Mouse (Mus musculus): ENCODE data around the gene Tctex1d4. TPM values are rescaled to one million over a fixed set of nuclear protein-coding genes. Genes with fewer than 3 reads are reported as not detected.

Tctex1d4 gene
- polyA plus RNA-seq, 1 experiment from 2014 or later = 0.11 TPM

DNA sequence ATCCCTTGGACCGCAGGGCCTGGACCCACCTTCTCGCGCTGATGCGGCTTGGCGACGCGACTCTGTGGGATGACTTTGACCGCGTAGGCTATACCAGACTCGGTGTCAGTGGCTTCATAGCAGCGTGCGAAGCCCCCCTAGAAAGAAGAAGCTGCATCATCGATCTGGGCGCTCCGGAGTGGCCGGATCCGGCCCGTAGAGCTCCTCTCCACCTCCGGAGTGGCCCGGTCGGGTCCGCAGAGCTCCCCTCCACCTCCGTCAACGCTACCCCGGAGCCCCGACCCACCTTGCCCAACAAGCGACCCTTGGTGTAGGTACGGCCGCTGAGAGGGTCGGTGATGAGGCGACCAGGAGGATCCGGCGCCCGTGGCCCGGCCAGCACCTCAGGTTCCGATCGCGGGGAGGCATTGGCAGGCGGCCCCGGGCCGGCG, 6.8 kb downstream of the Tctex1d4 start:
- WGBS (ENCODE audit: insufficient replicate concordance) = under 1% methylated on average over 42 of the region's 42 CpGs
- Histone ChIP-seq H3K36me3 (ENCODE audit: control insufficient read depth, insufficient read depth) (no peaks in the 10 kb centered on the region), H3K4me3 (ENCODE audit: low read depth, low read length) (peak overlapping the region; percentile 79), H3K27ac (ENCODE audit: low read length) (no peak overlapping the region), H3K9me3 (replicated peaks; ENCODE audit: control insufficient read depth, low read length) (no peaks in the 10 kb centered on the region), H3K9ac (ENCODE audit: low read depth, low read length) (peak overlapping the region; percentile 82), H3K4me2 (ENCODE audit: low read depth, low read length) (peak overlapping the region; percentile 97), H3K4me1 (ENCODE audit: control insufficient read depth, low read depth, low read length) (peaks cover 33% of the 10 kb centered on the region), H3K27me3 (ENCODE audit: control insufficient read depth, insufficient read depth, low read depth, low read length) (peaks cover 21% of the 10 kb centered on the region)
- ATAC-seq (ENCODE audit: low read depth) = no peak

DNA sequence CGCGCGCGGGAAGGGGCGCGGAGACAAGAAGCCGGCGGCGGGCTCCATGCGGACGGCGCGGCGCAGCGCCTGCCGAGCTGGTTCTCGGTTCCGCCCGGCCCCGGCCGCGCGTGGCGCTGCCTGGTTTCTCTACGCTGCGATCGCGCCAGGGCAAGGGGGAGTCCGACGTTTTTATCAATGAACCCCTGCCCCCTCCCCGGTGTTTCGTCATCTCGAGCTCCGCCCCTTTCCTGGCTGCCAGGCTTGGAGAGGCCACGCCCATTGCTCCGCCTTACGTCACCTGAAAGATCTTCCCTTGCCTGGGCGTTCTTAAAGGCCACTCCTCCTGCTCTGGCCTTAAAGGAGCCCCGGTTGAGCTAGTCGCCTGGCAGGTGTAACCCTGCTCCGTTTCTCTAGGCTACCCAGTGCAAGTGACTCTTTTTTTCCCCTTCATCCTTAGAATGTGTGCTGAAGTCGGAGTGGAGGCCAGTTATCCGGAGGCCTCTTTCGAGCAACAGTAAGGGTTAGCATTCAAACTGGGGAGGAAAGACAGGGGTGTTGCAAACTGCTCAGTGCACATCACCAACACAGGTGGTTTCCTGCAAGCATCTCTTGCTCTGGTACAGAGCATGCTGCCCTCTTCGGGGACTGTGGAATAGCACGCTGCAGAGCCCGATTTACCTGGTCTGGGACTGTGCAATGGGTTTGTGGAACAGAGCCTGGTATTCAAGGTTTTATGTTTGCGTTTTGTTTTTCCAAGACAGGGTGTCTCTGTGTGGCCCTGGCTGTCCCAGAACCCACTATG, 7.4 kb downstream of the Tctex1d4 start, which contains the start of gene Plk3:
Gene Plk3 (minus strand): TSS at position 147 of the 784 bp plus-strand sequence.
- peak within 1 kb of the TSS; percentile 83 for H3K27ac ChIP-seq (ENCODE audit: low read length)
- ATAC-seq (ENCODE audit: low read depth) = peak; percentile 79
- H3K36me3 ChIP-seq (ENCODE audit: control insufficient read depth, insufficient read depth) = no peaks in the 10 kb centered on the region
- H3K4me2 ChIP-seq (ENCODE audit: low read depth, low read length) = peak within 1 kb of the TSS; percentile 97
- WGBS (ENCODE audit: insufficient replicate concordance) = 3% methylated on average over 36 of the region's 48 CpGs
- H3K27me3 ChIP-seq (ENCODE audit: control insufficient read depth, insufficient read depth, low read depth, low read length) = peaks cover 21% of the 10 kb centered on the region
- peaks cover 35% of the 10 kb centered on the region for H3K4me1 ChIP-seq (ENCODE audit: control insufficient read depth, low read depth, low read length)
- H3K9ac ChIP-seq (ENCODE audit: low read depth, low read length) = peak within 1 kb of the TSS; percentile 82
- H3K4me3 ChIP-seq (ENCODE audit: low read depth, low read length) = peak within 1 kb of the TSS; percentile 79
- no peaks in the 10 kb centered on the region for H3K9me3 ChIP-seq (replicated peaks; ENCODE audit: control insufficient read depth, low read length)

- no peak overlapping the region; the same call in 1 of the 2 replicates for H3K4me3 ChIP-seq (ENCODE audit: low read depth, low read length)
- H3K27ac ChIP-seq (ENCODE audit: low read length) = peak overlapping the region; percentile 83
- ATAC-seq (ENCODE audit: low read depth) = no peak
- 29% methylated on average over 2 of the region's 2 CpGs for WGBS (ENCODE audit: insufficient replicate concordance)
- H3K27me3 ChIP-seq (ENCODE audit: control insufficient read depth, insufficient read depth, low read depth, low read length) = peaks cover 21% of the 10 kb centered on the region
- peaks cover 36% of the 10 kb centered on the region for H3K4me1 ChIP-seq (ENCODE audit: control insufficient read depth, low read depth, low read length)
- H3K4me2 ChIP-seq (ENCODE audit: low read depth, low read length) = peak overlapping the region; percentile 97; the same call in 1 of the 2 replicates
- H3K9ac ChIP-seq (ENCODE audit: low read depth, low read length) = no peak overlapping the region; the same call in 1 of the 2 replicates
- H3K36me3 ChIP-seq (ENCODE audit: control insufficient read depth, insufficient read depth) = no peaks in the 10 kb centered on the region
- H3K9me3 ChIP-seq (replicated peaks; ENCODE audit: control insufficient read depth, low read length) = no peaks in the 10 kb centered on the region
These were observed 8.0 kb downstream of the Tctex1d4 start for GRCm38 (mm10) chr4:117134601-117134995.

DNA sequence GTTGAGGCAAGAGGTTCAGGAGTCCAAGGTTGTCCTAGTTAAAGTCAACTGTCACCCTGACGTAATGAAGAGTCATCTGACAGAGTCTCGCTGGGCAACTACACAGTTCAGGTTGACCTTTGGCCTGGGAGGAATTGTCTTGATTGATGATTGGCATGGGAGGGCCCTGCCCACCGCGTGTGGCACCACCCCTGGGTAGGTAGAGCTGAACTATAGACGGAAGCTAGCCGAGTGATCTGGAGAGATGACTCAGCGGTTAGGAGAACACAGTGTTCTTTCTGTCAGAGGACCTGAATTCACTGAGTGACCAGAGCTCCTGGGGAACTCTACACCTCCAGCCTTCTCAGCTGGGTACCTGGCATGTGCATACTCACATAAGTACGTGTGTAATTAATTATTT, 9.4 kb downstream of the Tctex1d4 start:
- 13% methylated on average over 8 of the region's 8 CpGs for WGBS (ENCODE audit: insufficient replicate concordance)

DNA sequence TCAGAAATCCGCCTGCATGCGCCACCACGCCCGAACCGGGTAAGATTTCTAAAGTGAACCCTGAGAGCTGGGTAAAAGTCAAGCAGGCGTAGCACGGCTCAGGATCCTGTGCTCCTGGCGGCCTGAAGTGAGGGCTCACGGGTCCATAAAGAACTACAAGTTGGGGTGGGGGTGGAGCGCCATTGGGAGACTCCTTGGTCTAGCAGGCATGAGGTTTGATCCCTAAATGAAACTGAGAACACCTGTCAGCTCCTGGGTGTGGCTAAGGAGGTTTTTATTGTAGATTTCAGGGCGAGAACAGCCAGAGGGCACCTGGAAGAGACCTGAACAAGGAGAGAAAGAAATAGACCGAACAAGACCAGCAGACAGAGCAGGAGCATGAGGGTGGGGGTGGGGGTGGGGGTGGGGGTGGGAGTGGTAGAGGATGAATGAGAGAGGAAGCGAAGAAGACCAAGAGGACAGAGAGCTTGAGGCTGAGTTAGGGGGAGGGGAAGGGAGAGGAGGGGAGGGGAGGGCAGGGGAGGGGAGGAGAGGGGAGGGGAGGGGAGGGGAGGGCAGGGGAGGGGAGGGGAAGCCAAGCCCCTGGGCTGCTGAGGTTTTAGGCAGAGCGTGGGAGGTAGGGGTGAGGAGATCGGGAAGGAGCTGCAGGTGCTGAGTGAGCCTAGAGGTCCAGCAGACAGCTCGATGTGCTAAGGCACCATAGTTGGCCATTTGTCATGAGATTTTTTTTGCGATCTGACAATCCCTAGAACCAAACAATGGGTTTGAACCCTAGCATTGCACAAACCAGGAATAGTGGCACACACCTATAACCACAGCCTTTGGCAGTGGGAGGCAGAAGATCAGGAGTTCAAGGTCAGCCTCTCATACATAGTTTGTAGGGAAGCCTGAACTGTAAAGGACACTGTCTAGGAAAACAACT, 12.0 kb downstream of the Tctex1d4 start:
- H3K27ac ChIP-seq (ENCODE audit: low read length) = no peak overlapping the region
- H3K9me3 ChIP-seq (replicated peaks; ENCODE audit: control insufficient read depth, low read length) = no peaks in the 10 kb centered on the region
- WGBS (ENCODE audit: insufficient replicate concordance) = 62% methylated on average over 16 of the region's 17 CpGs
- H3K36me3 ChIP-seq (ENCODE audit: control insufficient read depth, insufficient read depth) = no peaks in the 10 kb centered on the region
- no peak overlapping the region for H3K4me3 ChIP-seq (ENCODE audit: low read depth, low read length)
- H3K27me3 ChIP-seq (ENCODE audit: control insufficient read depth, insufficient read depth, low read depth, low read length) = peaks cover 2% of the 10 kb centered on the region
- peaks cover 24% of the 10 kb centered on the region for H3K4me1 ChIP-seq (ENCODE audit: control insufficient read depth, low read depth, low read length)
- no peak overlapping the region for H3K9ac ChIP-seq (ENCODE audit: low read depth, low read length)
- no peak for ATAC-seq (ENCODE audit: low read depth)
- H3K4me2 ChIP-seq (ENCODE audit: low read depth, low read length) = no peak overlapping the region

More for the DNA sequence above, 9.4 kb downstream of the Tctex1d4 start:
- Histone ChIP-seq H3K9ac (ENCODE audit: low read depth, low read length) (0 out of 2 replicates have a peak overlapping the region, but pooled peaks have one; percentile 46), H3K9me3 (replicated peaks; ENCODE audit: control insufficient read depth, low read length) (no peaks in the 10 kb centered on the region), H3K27ac (ENCODE audit: low read length) (peak overlapping the region; percentile 83), H3K27me3 (ENCODE audit: control insufficient read depth, insufficient read depth, low read depth, low read length) (peaks cover 21% of the 10 kb centered on the region), H3K4me1 (ENCODE audit: control insufficient read depth, low read depth, low read length) (peaks cover 36% of the 10 kb centered on the region), H3K36me3 (ENCODE audit: control insufficient read depth, insufficient read depth) (no peaks in the 10 kb centered on the region), H3K4me2 (ENCODE audit: low read depth, low read length) (peak overlapping the region; percentile 34), H3K4me3 (ENCODE audit: low read depth, low read length) (peak overlapping the region; percentile 19)
- peak; percentile 78 for ATAC-seq (ENCODE audit: low read depth)

DNA sequence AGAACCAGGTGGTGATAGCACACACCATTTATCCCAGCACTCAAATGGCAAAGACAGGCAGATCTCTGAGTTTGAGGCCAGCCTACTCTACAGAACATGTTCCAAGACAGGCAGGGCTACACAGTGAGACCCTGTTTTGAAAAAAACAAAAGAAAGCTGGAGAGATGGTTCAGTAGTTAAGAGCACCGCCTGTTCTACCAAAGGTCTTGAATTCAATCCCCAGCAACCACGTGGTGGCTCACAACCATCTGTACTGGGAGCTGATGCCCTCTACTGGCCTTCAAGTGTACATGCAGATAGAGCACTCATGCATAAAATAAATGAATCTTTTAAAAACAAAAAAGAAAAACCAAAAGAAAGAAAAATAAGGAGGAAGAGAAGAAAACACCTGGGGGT, 12.6 kb downstream of the Tctex1d4 start:
- Histone ChIP-seq H3K36me3 (ENCODE audit: control insufficient read depth, insufficient read depth) (no peaks in the 10 kb centered on the region), H3K4me1 (ENCODE audit: control insufficient read depth, low read depth, low read length) (peaks cover 21% of the 10 kb centered on the region), H3K9me3 (replicated peaks; ENCODE audit: control insufficient read depth, low read length) (no peaks in the 10 kb centered on the region), H3K4me3 (ENCODE audit: low read depth, low read length) (no peak overlapping the region), H3K27me3 (ENCODE audit: control insufficient read depth, insufficient read depth, low read depth, low read length) (no peaks in the 10 kb centered on the region), H3K27ac (ENCODE audit: low read length) (no peak overlapping the region), H3K9ac (ENCODE audit: low read depth, low read length) (no peak overlapping the region), H3K4me2 (ENCODE audit: low read depth, low read length) (no peak overlapping the region)
- no peak for ATAC-seq (ENCODE audit: low read depth)
- WGBS (ENCODE audit: insufficient replicate concordance) = 3% methylated on average over 2 of the region's 2 CpGs

DNA sequence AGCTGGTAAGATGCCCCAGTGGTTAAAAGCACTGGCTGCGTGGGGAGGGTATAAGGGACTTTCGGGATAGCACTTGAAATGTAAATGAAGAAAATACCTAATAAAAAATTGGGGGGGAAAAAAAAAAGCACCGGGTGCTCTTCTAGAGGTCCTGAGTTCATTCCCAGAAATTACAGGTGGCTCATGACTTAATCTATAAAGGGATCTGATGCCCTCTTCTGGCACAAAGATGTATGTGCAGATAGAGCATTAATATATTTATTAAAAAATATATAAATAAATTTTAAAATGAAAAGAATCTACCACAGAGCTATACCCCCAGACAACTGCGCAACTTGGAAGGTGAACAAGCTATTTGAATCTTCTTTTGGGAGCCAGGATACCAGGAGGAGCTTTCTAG, 14.0 kb downstream of the Tctex1d4 start:
- H3K4me2 ChIP-seq (ENCODE audit: low read depth, low read length) = no peak overlapping the region
- H3K9ac ChIP-seq (ENCODE audit: low read depth, low read length) = no peak overlapping the region

DNA sequence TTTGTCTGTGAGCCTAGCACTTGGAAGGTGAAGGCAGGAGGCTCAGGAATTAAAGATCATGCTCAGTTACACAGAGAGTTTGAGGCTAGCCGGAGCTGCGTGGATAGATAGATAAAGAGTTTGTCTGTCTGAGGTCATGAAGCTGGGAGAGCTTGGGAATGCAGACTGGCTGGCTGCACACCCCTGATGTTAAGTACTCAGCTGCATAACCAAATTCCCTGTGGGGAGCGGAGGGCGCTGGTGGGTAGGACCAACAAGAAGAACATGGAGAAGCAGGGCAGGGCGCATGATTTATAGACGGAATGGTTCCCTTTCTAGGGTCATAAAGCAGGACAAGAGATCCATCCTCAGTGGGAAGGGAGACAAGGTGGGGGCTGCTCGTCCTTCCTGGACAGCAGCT, 16.4 kb downstream of the Tctex1d4 start:
- H3K27me3 ChIP-seq (ENCODE audit: control insufficient read depth, insufficient read depth, low read depth, low read length) = no peaks in the 10 kb centered on the region
- WGBS (ENCODE audit: insufficient replicate concordance) = 60% methylated on average over 7 of the region's 7 CpGs
- H3K4me2 ChIP-seq (ENCODE audit: low read depth, low read length) = no peak overlapping the region
- no peak overlapping the region for H3K4me3 ChIP-seq (ENCODE audit: low read depth, low read length)
- H3K9me3 ChIP-seq (replicated peaks; ENCODE audit: control insufficient read depth, low read length) = no peaks in the 10 kb centered on the region
- no peak overlapping the region for H3K9ac ChIP-seq (ENCODE audit: low read depth, low read length)
- H3K4me1 ChIP-seq (ENCODE audit: control insufficient read depth, low read depth, low read length) = peaks cover 3% of the 10 kb centered on the region
- ATAC-seq (ENCODE audit: low read depth) = no peak
- no peaks in the 10 kb centered on the region for H3K36me3 ChIP-seq (ENCODE audit: control insufficient read depth, insufficient read depth)
- H3K27ac ChIP-seq (ENCODE audit: low read length) = no peak overlapping the region

More for the DNA sequence above, 14.0 kb downstream of the Tctex1d4 start:
- Histone ChIP-seq H3K27me3 (ENCODE audit: control insufficient read depth, insufficient read depth, low read depth, low read length) (no peaks in the 10 kb centered on the region), H3K4me1 (ENCODE audit: control insufficient read depth, low read depth, low read length) (peaks cover 14% of the 10 kb centered on the region), H3K27ac (ENCODE audit: low read length) (no peak overlapping the region), H3K9me3 (replicated peaks; ENCODE audit: control insufficient read depth, low read length) (no peaks in the 10 kb centered on the region), H3K4me3 (ENCODE audit: low read depth, low read length) (no peak overlapping the region), H3K36me3 (ENCODE audit: control insufficient read depth, insufficient read depth) (no peaks in the 10 kb centered on the region)
- 27% methylated on average over 4 of the region's 4 CpGs for WGBS (ENCODE audit: insufficient replicate concordance)
- no peak for ATAC-seq (ENCODE audit: low read depth)

Data from liver, embryonic 16.5 days (tissue).